Mouse (Mus musculus): ENCODE measurements around the gene Tbx15. TPM values are rescaled to one million over a fixed set of nuclear protein-coding genes. Genes with fewer than 3 reads are reported as not detected.

Tbx15 gene
- polyA plus RNA-seq, 1 experiment from 2014 or later, result 0.24 TPM

- WGBS, result 49% methylated on average over 3 of the region's 3 CpGs
- Histone ChIP-seq H3K9me3 (ENCODE audit: control insufficient read depth, low read length) (0 out of 2 replicates have a peak, but pooled peaks cover 3% of the 10 kb centered on the region), H3K36me3 (ENCODE audit: control insufficient read depth, insufficient read depth, low read length) (no peaks in the 10 kb centered on the region), H3K27ac (replicated peaks in 1 of 2; ENCODE audit: control insufficient read depth in 1 of 2, insufficient read depth in 1 of 2, low read depth in 2 of 2, low read length in 2 of 2) (no peak overlapping the region), H3K4me2 (ENCODE audit: low read length) (no peak overlapping the region), H3K27me3 (ENCODE audit: control insufficient read depth, insufficient read depth, low read length) (no peaks in the 10 kb centered on the region), H3K4me1 (ENCODE audit: control insufficient read depth in 2 of 2, insufficient read depth in 2 of 2, low read length in 2 of 2) (peaks cover 0 to 4% of the 10 kb centered on the region in 2 experiments; a peak in 1 of 4 replicates), H3K9ac (ENCODE audit: low read length) (no peak overlapping the region), H3K4me3 (ENCODE audit: control insufficient read depth in 1 of 2, insufficient read depth in 1 of 2, low read depth in 1 of 2, low read length in 2 of 2) (no peak overlapping the region)
- ATAC-seq (ENCODE audit: insufficient number of reproducible peaks, insufficient read depth, low FRiP score, low read depth), result no peak
Observed at GRCm38 (mm10) chr3:99340021-99340420, 99.8 kb downstream of the Tbx15 start.

- Histone ChIP-seq H3K27me3 (ENCODE audit: control insufficient read depth, insufficient read depth, low read length) (no peaks in the 10 kb centered on the region), H3K9me3 (ENCODE audit: control insufficient read depth, low read length) (no peaks in the 10 kb centered on the region), H3K4me3 (ENCODE audit: control insufficient read depth in 1 of 2, insufficient read depth in 1 of 2, low read depth in 1 of 2, low read length in 2 of 2) (no peak overlapping the region), H3K4me1 (ENCODE audit: control insufficient read depth in 2 of 2, insufficient read depth in 2 of 2, low read length in 2 of 2) (no peaks in the 10 kb centered on the region), H3K36me3 (ENCODE audit: control insufficient read depth, insufficient read depth, low read length) (no peaks in the 10 kb centered on the region), H3K9ac (ENCODE audit: low read length) (no peak overlapping the region), H3K27ac (replicated peaks in 1 of 2; ENCODE audit: control insufficient read depth in 1 of 2, insufficient read depth in 1 of 2, low read depth in 2 of 2, low read length in 2 of 2) (no peak overlapping the region), H3K4me2 (ENCODE audit: low read length) (no peak overlapping the region)
- 54% methylated on average over 2 of the region's 2 CpGs for WGBS
- no peak for ATAC-seq (ENCODE audit: insufficient number of reproducible peaks, insufficient read depth, low FRiP score, low read depth)
Observed at GRCm38 (mm10) chr3:99379616-99380250, 139.6 kb downstream of the Tbx15 start.

GRCm38 (mm10) chr3:99387127-99387526 lies 146.9 kb downstream of the Tbx15 start:
- no peaks in the 10 kb centered on the region for H3K36me3 ChIP-seq (ENCODE audit: control insufficient read depth, insufficient read depth, low read length)
- 41% methylated on average over 3 of the region's 4 CpGs for WGBS
- H3K4me2 ChIP-seq (ENCODE audit: low read length), result no peak overlapping the region
- H3K4me1 ChIP-seq (ENCODE audit: control insufficient read depth in 2 of 2, insufficient read depth in 2 of 2, low read length in 2 of 2), result no peaks in the 10 kb centered on the region
- no peak overlapping the region for H3K9ac ChIP-seq (ENCODE audit: low read length)
- H3K4me3 ChIP-seq (ENCODE audit: control insufficient read depth in 1 of 2, insufficient read depth in 1 of 2, low read depth in 1 of 2, low read length in 2 of 2), result no peak overlapping the region
- H3K27ac ChIP-seq (replicated peaks in 1 of 2; ENCODE audit: control insufficient read depth in 1 of 2, insufficient read depth in 1 of 2, low read depth in 2 of 2, low read length in 2 of 2), result no peak overlapping the region
- no peaks in the 10 kb centered on the region for H3K27me3 ChIP-seq (ENCODE audit: control insufficient read depth, insufficient read depth, low read length)
- ATAC-seq (ENCODE audit: insufficient number of reproducible peaks, insufficient read depth, low FRiP score, low read depth), result no peak
- no peaks in the 10 kb centered on the region for H3K9me3 ChIP-seq (ENCODE audit: control insufficient read depth, low read length)

Small RNA genes within 50 kb of the gene (microRNA-seq; reads per million reads assigned to microRNA genes)
- not detected for gene Mir6481

Other genes with a start within 250 kb of the Tbx15 start
- gene Wars2, start 99.3 kb upstream of the Tbx15 start, polyA plus RNA-seq (2014; fragmentation: Nextera tagmentation; extraction: Ambion mirVana), result 8.0 and 10.2 TPM in 2 replicates